Mouse (Mus musculus) brain, embryonic 18.5 days (tissue): ENCODE measurements around the gene Ppa1.
"Not testable (repeated sequence)": the region's sequence is repeated elsewhere in the genome, so short reads cannot be mapped to it uniquely, and the experiment has no call there.

Experiments
- DNase-seq: peaks from one replicate; pipeline ENCODE4 v3.0.0-alpha.2; 2012; ENCODE audit warnings: low read depth, low spot score

Gene Ppa1

DNA sequence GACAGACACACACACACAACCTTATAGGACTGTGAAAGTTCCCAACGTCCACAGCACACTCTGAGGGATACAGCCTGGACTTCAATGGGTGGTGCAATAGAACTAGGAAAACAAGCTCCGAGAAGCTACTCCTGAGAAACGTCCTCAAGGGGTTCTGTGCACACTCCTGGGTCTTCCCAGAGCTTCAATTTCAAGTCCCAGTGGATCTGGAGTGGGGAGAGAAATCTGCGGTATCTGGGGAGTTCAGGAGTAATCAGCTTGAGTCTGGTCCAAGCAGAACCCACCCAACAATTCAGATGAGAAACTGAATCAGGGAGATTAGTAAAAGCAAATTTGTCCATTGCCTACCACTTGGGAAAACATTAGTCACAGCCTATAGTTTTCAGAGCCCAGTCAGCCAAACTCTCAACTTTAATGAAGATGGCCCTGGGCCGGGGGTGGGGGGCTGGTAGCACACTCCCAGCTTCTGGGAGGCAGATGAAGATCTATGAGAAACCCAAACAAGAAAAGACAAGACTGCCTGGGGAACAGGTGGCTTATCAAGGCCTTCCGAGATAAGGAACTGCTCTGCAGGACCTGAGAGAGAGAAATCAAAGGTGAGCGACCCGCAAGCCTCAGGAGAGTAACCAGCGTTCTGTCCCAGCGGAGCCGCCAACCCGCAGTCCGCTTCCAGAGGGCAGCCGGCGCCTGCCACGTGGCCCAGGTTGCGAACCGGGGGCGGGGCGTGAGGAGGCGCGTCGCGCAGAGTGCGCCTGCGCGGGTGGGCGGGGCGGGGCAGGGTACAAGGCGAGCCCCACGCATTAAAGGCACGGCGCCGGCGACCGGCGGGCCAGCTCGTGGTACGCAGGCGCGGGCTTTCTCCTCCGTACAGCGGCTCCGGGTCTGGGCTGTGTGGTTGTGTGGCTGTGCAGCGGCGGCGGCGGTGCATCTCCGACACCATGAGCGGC is at the start of gene Ppa1:
Ppa1 (plus strand) TSS at position 763 of the 947 bp plus-strand sequence.
- DNase-seq = peak; percentile 67

DNA sequence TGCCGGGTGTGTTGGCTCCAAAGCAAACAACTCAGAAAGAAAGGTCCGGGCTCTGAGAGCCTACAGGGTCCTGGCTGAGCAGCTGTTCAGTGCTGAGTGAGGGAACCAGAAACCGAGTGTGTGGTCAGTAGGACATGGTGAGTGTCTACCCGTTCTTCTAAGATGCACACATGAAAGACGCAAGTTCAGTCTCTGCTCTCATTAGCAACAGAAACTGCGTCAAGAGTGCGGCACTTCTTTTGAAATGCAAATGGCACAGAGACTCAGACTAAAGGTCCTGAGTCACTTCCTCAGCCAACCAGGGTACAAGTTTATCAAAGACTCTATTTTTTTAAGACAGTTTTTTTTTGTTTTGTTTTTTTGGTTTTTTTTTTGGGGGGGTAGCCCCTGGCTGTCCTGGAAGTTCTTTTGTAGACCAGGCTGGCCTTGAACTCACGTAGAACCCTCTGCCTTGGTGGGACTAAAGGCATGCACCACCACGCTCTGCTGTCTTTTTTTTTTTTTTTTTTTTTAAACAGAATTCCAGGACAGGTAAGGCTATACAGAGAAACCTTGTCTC is 48.7 kb upstream of the Ppa1 start:
- DNase-seq = no peak

DNA sequence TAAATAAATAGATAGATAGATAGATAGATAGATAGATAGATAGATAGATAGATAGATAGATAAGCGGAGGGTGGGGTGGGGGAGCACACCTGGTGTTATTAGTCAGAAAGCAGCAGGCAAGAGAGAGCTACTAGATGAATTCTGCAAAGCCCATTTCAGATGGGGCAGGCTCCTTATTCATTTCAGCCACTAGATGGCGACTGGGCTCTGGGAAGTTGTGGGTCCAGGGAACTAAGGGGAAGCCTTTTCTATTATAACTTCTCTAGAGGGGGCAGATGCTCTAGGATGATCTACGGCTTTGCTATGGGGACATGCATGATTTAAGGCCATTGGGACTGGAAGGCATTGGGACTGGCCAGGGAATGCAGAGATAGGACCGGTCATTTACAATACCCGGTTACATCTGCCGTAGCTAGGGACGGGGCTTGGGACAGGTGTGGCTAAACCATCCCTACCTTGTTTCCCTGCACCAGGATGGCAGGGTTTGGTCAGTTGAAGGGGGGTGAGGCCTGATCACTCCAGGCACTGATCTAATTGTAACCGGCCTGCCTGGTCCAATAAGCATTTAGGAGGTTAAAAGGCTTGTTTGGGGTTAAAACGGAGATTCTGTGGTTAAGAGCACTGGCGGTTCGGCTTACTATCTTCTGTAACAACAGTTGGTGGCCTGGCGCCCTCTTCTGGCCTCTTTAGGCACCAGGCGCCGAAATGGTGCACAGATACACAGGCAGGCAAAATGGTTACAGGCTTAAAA is 45.9 kb upstream of the Ppa1 start:
- no peak for DNase-seq

DNA sequence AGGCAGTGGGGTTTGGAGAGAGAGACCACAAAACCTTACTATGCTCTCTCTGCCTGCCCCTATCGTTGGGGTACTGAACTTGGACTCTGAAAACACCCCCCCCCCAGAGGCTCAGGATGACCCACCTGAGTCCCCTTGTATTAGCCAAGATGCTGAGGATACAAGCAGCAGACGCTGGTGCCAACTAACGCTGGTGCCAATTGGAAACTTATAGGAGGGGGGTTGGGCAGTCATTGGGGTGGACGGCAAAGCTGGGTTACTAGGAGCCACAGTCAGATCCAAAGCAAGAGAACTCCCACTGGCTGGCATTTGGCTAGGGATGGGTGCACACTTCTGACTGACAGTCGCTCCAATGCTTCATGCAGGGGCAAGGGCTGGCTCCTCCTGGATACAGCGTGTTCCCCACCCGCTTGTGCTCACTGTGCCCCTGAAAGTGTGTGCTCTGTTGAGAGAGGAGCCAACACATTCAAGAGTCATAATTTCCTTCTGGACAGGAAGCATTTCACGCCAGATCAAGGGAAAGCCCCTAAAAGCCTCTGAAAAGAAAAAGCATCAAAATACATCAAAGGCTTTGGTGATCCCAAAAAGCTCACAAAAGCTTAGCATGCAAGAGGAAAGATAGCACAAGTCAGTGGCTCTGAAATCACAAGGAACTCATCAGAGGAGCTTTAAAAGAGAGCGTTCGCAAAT is 43.8 kb upstream of the Ppa1 start:
- DNase-seq = no peak

DNA sequence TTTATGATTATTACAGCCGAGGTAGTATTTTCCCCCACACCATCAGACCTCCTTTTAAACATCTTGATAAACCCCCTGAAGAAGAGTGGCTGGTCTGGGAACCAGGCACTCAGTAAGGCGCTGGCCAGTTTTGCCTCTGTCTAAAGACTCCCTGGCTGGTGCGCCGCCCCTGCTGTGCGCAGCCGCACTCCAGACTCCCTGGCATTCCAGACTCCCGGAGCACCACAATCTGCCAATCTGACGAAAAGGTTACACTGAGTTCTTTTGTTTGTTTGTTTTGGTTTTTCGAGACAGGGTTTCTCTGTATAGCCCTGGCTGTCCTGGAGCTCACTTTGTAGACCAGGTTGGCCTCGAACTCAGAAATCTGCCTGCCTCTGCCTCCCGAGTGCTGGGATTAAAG is 43.0 kb upstream of the Ppa1 start:
- not testable (repeated sequence) for DNase-seq

DNA sequence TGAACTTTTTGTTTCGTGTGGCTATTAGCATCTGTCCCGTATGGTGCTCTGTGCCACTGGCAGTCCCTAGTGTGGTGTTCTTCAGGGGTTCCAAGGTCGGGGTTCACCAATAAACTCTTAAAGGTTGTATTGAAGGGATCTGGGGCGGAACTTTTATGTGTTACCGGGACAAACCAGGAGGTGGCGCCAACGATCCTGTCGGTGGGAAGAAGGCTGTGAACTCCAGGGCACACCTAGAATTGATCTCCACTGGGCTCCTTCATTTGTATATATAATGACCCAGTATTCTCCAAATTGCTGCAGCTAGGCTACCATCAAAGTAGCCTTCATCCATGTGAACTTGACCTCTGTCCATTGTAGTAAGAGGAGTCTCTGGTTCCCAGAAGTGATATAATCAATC is 42.5 kb upstream of the Ppa1 start:
- DNase-seq = no peak

DNA sequence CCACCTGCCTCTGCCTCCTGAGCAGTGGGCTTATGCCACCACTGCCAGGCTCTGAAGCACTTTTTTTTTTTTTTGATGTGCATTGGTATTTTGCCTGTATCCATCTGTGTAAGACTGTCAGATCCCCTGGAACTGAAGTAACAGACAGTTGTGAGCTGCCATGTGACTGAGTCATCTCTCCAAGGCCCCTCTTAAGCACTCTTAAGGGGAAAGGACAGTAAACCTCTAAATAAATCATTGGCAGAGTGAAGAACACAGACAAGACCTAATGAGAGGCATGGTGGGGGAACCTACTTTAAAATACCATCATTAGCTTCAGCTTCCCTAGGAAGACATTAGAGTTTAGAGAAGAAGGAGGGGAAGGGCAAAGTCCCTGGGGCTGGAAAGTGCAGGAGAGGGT is 40.1 kb upstream of the Ppa1 start:
- DNase-seq = no peak

DNA sequence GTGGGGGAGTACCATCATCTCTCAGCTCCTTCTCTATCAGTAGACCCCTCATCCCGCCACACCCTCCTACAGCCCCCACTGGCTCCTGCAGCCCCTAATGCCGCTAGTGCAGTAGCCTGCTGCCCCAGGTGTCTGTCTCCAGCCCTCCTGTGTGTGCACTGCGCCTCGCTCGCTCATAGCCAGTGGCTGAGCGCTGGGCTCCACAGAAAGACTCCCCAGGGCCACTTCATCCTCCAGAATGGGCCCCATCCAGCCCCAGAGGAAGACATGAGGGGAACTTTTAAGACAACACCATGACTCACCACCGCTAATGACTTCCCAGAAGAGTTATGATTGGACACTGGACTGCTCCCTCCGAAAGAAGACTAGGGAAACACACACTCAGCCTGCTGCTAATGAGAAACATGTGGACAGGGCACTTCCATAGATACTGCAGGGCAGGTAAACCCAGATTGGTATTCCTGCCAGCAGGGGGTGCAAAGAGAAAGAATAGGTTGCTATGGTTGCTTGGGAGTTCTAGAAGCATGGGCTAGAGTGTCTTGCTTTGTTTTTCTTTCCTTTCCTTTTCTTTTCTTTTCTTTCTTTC is 37.6 kb upstream of the Ppa1 start:
- no peak for DNase-seq

DNA sequence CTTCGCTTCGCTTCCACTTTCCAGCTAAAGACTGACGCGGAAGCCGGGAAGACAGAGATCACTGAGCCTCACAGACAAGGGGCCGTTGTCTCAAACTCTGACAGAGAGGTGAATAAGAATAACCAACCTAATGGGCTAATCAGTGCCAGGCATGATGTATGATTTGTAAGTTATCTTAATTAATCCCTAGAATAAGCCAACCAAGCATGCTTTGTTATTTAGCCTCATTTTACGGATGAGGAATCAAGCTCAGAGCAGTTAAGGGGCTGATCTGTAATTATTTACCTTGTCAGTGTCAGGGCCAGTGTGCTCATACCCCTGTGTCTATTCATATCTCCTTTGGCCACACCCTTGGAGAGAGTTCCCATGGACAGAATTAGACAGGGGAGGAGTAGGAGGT is 34.0 kb upstream of the Ppa1 start:
- DNase-seq = no peak

DNA sequence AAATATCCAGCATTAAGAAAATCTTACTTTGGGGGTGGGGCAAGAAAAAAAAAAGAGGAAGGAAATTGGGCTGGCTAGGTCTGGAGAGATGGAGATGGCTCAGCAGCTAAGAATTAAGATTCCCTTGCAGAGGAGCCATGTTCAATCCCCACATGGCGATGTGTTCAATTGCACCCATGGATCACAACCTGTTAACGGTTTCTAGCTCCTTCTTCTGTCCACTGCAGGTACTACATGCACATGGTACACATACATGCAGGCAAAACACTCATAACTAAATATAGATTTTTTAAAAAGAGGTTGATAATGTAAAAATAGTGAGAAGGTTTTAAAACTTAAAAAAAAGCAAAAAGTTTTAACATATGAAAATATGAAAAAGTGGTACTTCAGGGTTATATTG is 29.8 kb upstream of the Ppa1 start:
- no peak for DNase-seq

DNA sequence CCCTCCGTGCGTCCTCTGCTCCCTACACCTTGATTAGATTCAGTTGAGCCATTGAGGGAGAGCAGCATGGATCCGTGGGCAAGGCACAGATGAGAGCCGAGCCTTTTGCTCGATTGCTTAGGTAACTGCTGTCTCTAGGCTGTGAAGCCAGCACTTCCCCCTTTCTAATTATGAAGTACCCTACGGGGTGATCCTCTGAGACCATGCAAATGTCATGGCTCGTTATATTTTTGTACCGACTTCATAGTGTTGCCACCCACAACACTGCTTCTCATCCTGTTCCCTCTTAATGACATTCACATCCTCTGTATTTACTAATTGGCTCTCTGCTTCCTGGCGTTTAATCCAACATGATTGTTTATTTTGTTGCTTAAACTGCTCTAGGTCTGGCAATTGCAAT is 26.7 kb upstream of the Ppa1 start:
- DNase-seq = no peak

DNA sequence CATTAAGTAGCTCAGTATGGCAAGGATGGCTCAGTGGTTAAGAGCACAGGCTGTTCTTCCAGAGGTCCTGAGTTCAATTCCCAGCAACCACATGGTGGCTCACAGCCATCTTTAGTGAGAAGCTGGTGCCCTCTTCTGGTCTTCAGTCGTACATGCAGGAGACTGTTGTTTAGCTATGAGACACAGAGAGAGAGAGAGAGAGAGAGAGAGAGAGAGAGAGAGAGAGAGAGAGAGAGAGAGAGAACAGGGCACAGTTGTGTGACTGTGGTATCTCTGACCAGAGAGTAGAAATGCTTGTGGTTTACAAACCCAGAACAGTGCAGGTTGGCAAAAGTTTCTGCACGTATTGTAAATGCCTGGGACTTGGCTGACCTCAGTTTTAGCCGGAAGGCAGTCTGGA is 24.5 kb upstream of the Ppa1 start:
- DNase-seq = not testable (repeated sequence)

DNA sequence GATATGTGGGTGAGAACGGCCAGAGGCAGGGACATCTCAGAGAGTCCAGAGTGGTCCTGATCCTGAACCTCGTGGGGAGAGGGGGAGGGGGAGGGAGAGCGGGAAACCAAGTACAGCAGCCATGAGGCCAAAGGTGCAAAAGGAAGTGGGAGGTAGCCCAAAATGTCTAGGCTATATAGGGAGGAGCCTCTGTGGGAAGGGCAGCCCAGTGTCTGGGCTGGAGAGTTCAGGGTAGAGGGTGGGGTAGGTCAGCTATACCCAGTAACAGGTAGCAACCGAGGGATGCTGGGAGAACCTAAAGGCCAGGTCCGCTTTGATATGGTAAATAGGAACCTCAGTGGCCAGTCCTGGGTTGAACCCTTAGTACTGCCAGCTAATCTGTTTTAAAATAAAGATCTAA is 23.6 kb upstream of the Ppa1 start:
- no peak for DNase-seq

DNA sequence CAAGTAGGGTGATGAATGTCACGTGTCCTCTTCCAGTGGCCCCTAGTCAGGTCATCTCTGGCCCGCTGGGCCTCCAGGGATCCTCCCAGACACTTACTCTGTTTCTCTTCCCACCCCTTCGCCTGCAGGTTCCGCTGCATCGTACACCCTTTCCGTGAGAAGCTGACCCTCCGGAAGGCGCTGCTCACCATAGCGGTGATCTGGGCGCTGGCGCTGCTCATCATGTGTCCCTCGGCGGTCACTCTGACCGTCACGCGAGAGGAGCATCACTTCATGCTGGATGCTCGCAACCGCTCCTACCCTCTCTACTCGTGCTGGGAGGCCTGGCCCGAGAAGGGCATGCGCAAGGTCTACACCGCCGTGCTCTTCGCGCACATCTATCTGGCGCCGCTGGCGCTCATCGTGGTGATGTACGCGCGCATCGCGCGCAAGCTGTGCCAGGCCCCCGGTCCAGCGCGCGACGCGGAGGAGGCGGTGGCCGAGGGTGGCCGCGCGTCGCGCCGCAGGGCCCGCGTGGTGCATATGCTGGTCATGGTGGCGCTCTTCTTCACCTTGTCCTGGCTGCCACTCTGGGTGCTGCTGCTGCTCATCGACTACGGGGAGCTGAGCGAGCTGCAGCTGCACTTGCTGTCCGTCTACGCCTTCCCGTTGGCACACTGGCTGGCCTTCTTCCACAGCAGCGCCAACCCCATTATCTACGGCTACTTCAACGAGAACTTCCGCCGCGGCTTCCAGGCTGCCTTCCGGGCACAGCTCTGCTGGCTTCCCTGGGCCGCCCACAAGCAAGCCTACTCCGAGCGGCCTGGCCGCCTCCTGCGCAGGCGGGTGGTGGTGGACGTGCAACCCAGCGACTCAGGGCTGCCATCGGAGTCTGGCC is 22.7 kb upstream of the Ppa1 start:
- DNase-seq = no peak

DNA sequence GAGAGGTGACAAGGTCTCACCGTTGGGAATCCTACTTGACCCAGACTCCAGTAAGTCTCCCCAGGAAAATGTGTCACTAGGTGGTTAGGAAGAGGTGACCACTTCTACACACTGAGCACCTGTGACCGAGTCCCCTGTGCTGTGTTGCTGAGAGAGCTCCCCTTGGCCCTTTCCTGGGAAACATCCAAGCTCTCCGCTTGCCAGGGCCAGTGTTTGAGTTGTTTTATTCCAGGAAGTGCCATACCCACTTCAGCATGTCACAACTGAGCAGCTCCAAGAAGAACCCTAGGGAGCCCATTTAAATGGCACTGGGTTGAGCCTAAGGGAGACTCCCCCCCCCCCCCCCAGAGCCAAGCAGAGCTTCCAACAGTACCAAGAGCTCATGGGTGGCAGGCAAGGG is 21.8 kb upstream of the Ppa1 start:
- no peak for DNase-seq

DNA sequence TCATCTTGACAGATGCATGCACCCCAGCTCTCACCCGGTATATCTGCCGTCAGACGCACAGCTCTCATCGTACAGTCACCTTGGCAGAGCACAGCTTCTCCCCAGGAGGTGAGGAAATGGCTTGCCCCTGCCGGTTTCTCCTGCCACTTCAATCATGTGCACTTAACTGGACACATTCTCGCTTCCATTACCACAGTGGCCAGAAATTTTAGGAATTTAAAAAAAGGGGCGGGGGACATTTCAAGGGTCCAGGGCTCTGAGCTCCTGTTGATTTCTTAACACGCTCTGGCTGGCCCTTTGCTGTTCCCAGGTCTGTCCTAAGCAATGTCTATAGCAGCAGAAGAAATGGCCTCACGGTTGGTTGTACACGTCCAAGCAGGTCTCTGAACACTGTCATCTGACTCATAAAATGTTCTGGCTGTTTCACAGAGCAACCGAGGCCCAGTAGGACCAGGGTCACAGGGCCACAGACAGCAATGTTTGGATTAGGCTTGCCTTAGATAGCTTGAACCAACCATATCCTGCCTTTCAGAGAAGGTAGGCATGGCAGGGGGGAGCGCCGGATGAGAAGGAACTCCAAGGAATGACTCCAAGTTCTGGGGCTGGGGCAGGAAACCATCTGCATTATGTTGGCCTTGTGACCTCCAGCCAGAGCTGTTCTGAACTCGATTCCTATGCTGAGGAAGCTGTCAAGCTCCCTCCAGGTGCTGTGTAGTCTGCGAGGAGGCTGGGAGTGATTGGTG is 21.0 kb upstream of the Ppa1 start:
- DNase-seq = no peak

DNA sequence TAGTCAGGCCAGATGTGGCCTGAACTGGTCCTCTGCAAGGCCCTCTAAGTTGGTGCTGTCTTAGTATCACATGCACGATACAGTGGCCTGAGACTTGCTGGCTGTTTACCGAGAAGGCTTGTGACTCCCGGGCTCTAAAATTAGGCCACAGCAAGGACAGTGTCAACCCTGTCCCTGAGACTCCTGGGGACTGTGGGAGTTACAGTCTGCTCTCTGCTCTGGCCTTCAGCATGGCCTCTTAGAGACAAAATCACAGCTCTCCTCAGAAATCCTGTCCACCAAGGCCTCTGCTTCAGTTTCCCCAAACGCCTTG is 20.5 kb upstream of the Ppa1 start:
- no peak for DNase-seq

DNA sequence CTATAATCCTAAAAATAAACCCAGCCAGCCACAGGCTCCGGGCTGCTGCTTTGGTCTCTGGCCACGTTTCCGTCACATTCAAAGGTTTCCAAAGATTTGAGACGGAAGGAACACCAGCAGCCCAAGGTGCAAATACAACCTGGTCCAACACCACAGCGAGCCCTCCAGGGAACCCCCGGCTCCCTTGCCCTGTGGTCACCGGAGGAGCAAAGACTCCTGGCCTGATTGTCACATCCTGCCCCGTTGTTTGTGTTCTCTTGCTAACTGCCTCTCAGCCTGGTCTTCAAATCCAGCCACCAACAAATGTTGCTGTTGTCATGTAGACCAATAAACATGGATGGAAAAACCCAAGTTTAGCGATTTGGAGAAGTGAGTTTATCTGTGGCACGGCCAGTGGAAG is 15.9 kb upstream of the Ppa1 start:
- DNase-seq = no peak

DNA sequence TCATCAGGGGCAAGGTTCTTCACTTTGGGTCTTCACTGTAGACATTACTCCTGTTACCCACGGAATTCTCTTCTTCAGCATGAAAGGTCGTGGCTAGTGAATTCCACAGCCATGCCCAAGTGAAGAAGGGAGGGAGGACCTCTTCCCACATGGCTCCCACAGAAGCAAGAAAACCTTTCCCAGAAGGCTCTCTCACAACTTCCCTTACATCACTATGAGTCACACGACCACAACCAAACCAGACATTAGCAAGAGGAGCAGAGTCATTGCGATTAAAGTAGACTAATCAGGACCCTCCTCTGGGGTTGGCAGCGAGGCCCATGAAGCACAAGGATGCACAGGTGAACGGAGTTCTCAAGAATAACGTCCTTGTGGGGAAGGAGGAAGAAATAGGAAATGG is 11.3 kb upstream of the Ppa1 start:
- DNase-seq = no peak

DNA sequence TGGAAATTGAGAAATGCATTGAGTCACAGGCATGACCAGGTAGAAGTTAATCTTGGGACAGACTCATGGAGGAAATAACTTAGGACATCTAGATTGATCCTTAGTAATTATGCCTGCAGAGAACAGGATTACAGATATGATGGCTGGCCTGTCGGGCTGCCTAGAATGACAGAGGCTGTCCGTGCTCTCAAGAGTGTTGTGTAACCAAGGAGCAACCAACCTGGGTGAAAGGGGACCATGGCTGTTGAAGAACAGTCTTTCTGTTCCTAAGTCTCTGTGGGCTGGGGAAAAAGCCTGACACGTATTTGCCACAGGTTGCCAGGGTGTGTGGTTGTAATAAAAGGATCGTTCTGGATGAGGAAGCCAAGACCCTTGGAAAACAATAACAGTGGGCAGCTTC is 8.0 kb upstream of the Ppa1 start:
- no peak for DNase-seq
